Mouse (Mus musculus) heart, postnatal 0 days (tissue): ENCODE data around the gene Klrb1c.

Experiments used
- CTCF ChIP-seq: IDR thresholded peaks from 2 replicates; pipeline ENCODE4 v1.5.1; 2016; ENCODE audit warnings: antibody characterized with exemption, control low read depth, low read depth
- EP300 ChIP-seq: IDR thresholded peaks from 2 replicates; pipeline ENCODE4 v1.6.1; 2016; ENCODE audit warnings: antibody characterized with exemption, low read depth

- TF ChIP-seq CTCF: peak; percentile 74
- no peak for TF ChIP-seq EP300
Observed at GRCm38 (mm10) chr6:128763736-128764523, 25.1 kb downstream of the Klrb1c start.
